Mouse (Mus musculus) brown adipose tissue, adult 24 weeks (tissue): Measurements from ENCODE around the gene Egfl8. TPM values are rescaled to one million over a fixed set of nuclear protein-coding genes. Genes with fewer than 3 reads are reported as not detected.

Source experiments
- H3K27ac ChIP-seq: fragments of 200-500 bp; replicated peaks from 2 replicates; pipeline ENCODE4 v1.5.1; 2012; ENCODE audit warnings: low read depth, mild to moderate bottlenecking, low read length
- H3K4me1 ChIP-seq: fragments of 200-500 bp; 2 replicates; pipeline ENCODE4 v1.6.1; 2012; ENCODE audit warnings: low read length, mixed read lengths; ENCODE audit not compliant: control insufficient read depth, insufficient read depth, insufficient read length
- H3K4me3 ChIP-seq: fragments of 200-500 bp; 2 replicates; pipeline ENCODE4 v1.5.1; 2012; ENCODE audit warnings: low read depth, mild to moderate bottlenecking, low read length, moderate library complexity; ENCODE audit not compliant: insufficient read depth
- polyA plus RNA-seq: library from polyadenylated mRNA; stranded (reverse); fragments of >200 nt; gene quantifications from 2 replicates; pipeline ENCODE4 v1.2.4, GENCODE M21; 2012; ENCODE audit not compliant: missing spikeins, insufficient read depth, insufficient read length

The Egfl8 gene
- polyA plus RNA-seq, 1 experiment = not detected

GRCm38 (mm10) chr17:34654392-34654791 is 38.6 kb upstream of the Egfl8 start:
- peaks cover 11% of the 10 kb centered on the region for H3K4me1 ChIP-seq
- 0 out of 2 replicates have a peak overlapping the region, but pooled peaks have one; percentile 1 for H3K27ac ChIP-seq

DNA sequence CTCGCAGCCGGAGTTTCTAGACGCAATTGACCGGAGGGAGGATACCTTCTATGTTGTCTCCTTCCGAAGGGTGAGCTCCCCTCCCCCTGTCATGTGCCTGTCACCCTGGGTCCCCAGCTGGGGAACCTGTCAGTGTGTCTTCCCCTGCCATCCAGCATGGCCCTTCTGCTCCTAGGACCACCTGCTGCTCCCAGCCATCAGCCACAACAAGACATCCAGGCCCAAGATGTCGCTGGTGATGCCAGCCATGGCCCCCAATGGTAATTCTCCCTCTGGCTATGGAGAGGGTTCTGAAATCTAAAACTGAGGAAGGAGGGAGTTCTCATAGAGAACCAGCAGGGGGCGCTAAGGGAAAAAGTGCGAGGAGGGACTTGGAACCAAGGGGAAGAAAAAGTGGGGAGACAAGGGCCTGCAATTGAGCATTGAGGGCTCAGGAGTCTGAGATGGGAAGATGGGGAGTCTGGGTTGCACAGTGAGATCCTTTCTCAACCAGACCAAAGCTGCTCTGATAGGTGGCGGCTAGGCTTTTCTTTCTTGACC is 38.0 kb upstream of the Egfl8 start:
- Histone ChIP-seq H3K4me3 (no peak overlapping the region), H3K27ac (no peak overlapping the region), H3K4me1 (peaks cover 11% of the 10 kb centered on the region)

More at GRCm38 (mm10) chr17:34654392-34654791, 38.6 kb upstream of the Egfl8 start:
- H3K4me3 ChIP-seq = no peak overlapping the region

DNA sequence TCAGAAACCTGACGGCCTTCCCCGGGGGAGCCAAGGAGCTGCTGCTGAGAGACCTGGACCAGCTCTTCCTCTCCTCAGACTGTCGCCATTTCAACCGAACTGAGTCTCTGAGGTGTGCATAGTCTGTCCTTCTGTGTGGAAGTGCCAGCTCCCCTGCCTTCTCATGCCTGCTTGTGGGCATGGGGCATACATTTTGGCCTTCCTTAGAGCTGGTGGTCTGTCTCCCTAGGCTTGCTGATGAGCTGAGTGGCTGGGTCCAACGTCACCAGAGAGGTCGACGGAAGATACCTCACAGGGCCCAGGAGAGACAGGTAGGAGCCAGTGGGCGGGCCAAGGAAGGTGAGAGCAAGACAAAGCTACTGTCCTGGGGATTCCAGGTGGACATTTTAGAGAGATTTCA is 37.2 kb upstream of the Egfl8 start:
- no peak overlapping the region for H3K27ac ChIP-seq
- peaks cover 11% of the 10 kb centered on the region for H3K4me1 ChIP-seq
- H3K4me3 ChIP-seq = no peak overlapping the region

GRCm38 (mm10) chr17:34652546-34652945 is 36.8 kb upstream of the Egfl8 start:
- H3K27ac ChIP-seq = no peak overlapping the region

GRCm38 (mm10) chr17:34651507-34652221 is 35.9 kb upstream of the Egfl8 start:
- H3K4me1 ChIP-seq = peaks cover 11% of the 10 kb centered on the region; the same call in 1 of the 2 replicates
- H3K27ac ChIP-seq = no peak overlapping the region
- H3K4me3 ChIP-seq = no peak overlapping the region

More at GRCm38 (mm10) chr17:34652546-34652945, 36.8 kb upstream of the Egfl8 start:
- peaks cover 11% of the 10 kb centered on the region for H3K4me1 ChIP-seq
- H3K4me3 ChIP-seq = no peak overlapping the region

DNA sequence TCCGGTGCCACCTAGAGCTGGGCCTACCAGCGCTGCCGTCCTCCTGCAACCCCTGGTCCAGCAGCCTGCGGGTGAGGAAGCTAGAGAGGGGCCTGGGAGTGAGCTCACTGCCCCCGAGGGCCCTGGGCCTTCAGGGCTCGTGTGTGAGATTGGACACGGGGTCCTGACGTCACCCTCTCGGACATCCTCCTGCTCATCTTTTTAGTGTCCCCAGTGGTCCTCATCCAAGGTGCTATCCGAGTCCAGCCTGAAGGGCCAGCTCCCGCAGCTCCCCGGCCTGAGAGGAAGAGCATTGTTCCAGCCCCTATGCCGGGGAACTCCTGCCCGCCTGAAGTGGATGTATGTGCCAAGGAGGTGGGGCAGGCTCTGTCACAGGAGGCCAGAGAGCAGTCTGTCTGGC is 35.0 kb upstream of the Egfl8 start:
- no peak overlapping the region for H3K27ac ChIP-seq
- peaks cover 14% of the 10 kb centered on the region for H3K4me1 ChIP-seq
- H3K4me3 ChIP-seq = no peak overlapping the region

DNA sequence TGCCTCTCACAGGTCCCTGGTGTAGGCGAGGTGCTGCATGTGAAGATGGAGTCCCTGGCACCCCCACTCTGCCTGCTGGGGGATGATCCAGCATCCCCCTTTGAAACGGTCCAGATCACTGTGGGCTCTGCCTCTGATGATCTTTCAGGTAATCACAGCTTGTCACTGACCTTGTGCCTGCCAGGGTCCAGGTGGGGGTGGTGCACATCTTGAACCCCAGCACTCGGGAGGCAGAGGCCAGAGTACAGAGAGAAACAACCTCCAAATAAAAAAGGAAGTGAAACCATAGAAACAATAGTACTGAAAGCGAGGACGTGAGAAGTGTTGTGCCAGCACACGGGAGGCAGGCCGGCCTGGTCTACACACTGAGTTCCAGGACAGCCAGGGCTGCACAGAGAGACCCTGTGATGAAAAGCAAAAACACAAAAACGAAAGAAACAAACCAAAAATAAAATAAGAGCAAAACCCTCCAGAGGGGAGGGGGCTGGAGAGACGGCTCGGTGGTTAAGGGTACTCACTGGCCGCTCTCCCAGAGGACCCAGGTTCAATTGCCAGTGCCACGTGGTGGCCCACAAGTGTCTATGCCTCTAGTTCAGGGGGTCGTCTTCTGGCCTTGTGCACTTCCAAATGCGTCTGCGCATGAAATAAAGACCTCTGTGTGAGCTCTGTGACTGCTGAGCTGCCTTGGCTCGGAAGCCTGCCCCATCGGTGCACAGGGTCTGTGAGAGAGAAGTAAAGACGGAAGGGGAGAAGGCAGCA is 33.5 kb upstream of the Egfl8 start:
- Histone ChIP-seq H3K4me3 (no peak overlapping the region), H3K27ac (no peak overlapping the region), H3K4me1 (peaks cover 15% of the 10 kb centered on the region)

DNA sequence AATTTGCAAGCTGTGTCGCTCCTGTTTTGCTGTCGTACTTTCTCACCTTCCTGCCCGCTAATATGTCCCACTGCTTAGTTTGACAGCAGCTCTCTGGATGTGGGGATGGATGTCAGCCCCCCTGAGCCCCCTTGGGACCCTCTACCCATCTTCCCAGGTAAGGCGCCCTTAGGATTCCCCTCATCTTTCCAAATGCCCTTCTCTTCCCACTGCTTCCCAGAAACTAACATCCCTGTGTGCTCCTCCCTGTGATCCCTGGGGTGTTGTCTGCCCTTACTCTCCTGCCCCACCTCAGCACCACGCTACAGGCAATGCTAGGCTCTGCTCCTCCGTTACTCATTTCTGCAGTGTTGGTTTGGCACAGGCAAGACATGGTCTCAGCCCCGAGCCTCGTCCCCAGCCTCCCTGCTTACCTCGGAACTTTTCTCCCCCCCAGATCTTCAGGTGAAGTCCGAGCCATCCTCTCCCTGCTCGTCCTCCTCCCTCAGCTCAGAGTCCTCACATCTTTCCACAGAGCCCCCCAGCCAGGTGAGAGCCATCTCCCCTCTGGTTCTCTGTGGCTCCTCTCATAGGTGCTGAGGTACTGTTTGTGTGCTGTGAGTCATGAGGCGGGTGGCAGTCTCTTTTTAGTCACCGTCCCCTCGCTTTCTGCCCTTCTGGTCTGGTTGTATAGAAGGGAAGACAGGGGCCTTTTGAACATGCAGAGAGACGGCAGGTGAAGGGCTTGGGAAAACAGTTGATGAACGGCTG is 32.5 kb upstream of the Egfl8 start:
- H3K27ac ChIP-seq = no peak overlapping the region
- peaks cover 18% of the 10 kb centered on the region for H3K4me1 ChIP-seq
- H3K4me3 ChIP-seq = peak overlapping the region; percentile 1; the same call in 1 of the 2 replicates

GRCm38 (mm10) chr17:34646906-34647787 is 31.4 kb upstream of the Egfl8 start, which contains the start of gene Atf6b:
Atf6b (plus strand) TSS chr17:34647146.
- Histone ChIP-seq H3K4me1 (peaks cover 18% of the 10 kb centered on the region), H3K27ac (peak within 1 kb of the TSS; percentile 52), H3K4me3 (peak within 1 kb of the TSS; percentile 81)

GRCm38 (mm10) chr17:34645831-34646511 is 30.2 kb upstream of the Egfl8 start:
- Histone ChIP-seq H3K4me1 (peaks cover 21% of the 10 kb centered on the region), H3K27ac (peak overlapping the region; percentile 80), H3K4me3 (peak overlapping the region; percentile 73)

GRCm38 (mm10) chr17:34645256-34645829 is 29.6 kb upstream of the Egfl8 start:
- Histone ChIP-seq H3K4me3 (peak overlapping the region; percentile 73), H3K4me1 (peaks cover 23% of the 10 kb centered on the region), H3K27ac (peak overlapping the region; percentile 80)

DNA sequence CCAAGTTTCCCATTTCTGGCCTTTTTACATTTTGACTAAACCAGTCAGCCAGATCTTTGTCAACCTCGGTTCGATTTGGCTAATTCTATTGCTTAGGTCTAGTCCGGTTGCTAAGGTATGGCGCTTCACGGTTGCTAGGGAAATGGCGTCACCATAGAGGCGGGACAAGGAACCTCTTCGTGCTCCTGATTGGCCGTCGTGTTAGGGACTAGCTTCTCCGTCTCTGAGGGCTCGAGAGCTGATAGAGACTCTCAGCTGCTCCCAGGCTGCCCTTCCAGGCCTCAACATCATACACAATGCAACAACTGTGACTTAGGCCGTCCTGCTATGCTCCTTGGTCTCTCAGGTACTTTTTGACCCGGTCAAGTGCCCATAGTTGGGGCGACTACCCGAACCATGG is 28.8 kb upstream of the Egfl8 start, which contains the start of gene Fkbpl:
TSS of gene Fkbpl (plus strand) at position 157 of the 400 bp plus-strand sequence.
- Histone ChIP-seq H3K4me1 (peaks cover 29% of the 10 kb centered on the region), H3K27ac (peak within 1 kb of the TSS; percentile 80), H3K4me3 (peak within 1 kb of the TSS; percentile 73)

DNA sequence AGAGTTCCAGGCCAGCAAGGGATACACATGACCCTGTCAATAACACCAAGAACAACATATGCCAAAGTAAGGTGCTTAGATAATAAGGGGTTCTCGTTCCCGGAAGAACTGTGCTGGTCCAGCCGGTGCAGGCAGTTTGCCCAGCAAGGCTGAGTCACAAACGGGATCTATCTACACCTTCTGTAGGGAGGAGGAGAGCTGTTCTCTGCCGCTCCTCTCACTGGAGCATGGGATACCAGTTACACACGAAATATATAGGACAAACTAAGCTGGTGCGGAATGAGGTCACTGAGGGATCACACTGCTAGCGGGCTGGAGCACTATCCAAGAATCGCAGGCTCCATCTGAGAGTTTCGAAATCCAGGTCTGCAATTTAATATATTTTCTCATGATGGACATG is 28.2 kb upstream of the Egfl8 start:
- no peak overlapping the region for H3K4me3 ChIP-seq
- peaks cover 29% of the 10 kb centered on the region for H3K4me1 ChIP-seq
- H3K27ac ChIP-seq = no peak overlapping the region
